Mouse (Mus musculus) forebrain, embryonic 13.5 days (tissue): ENCODE results near the gene Obsl1. TPM values are rescaled to one million over a fixed set of nuclear protein-coding genes. Genes with fewer than 3 reads are reported as not detected.

ENCODE experiments used
- ATAC-seq: fragments of 200-750 bp; cut with Nextera tagmentation; 2 replicates; pipeline ENCODE4 v1.8.0; 2017
- H3K27ac ChIP-seq: fragments of 300-500 bp; sonication (generic); 2 replicates; pipeline ENCODE4 v1.5.1; 2015; ENCODE audit warnings: inconsistent platforms, mild to moderate bottlenecking, moderate library complexity
- H3K27me3 ChIP-seq: fragments of 300-500 bp; sonication (generic); 2 replicates; pipeline ENCODE4 v1.6.1; 2015; ENCODE audit warnings: mild to moderate bottlenecking, inconsistent platforms
- H3K36me3 ChIP-seq: fragments of 300-500 bp; sonication (generic); 2 replicates; pipeline ENCODE4 v1.6.1; 2015; ENCODE audit warnings: mild to moderate bottlenecking, inconsistent platforms; ENCODE audit not compliant: poor library complexity, severe bottlenecking
- H3K4me1 ChIP-seq: fragments of 300-500 bp; sonication (generic); 2 replicates; pipeline ENCODE4 v1.6.1; 2015; ENCODE audit warnings: inconsistent platforms
- H3K4me2 ChIP-seq: fragments of 300-500 bp; sonication (generic); 2 replicates; pipeline ENCODE4 v1.6.1; 2015; ENCODE audit warnings: inconsistent platforms, mild to moderate bottlenecking, moderate library complexity
- H3K4me3 ChIP-seq: fragments of 300-500 bp; sonication (generic); 2 replicates; pipeline ENCODE4 v1.5.1; 2015; ENCODE audit warnings: mild to moderate bottlenecking, inconsistent platforms
- H3K9ac ChIP-seq: fragments of 300-500 bp; sonication (generic); 2 replicates; pipeline ENCODE4 v1.6.1; 2015; ENCODE audit warnings: mild to moderate bottlenecking, inconsistent platforms
- H3K9me3 ChIP-seq: fragments of 300-500 bp; sonication (generic); replicated peaks from 2 replicates; pipeline ENCODE4 v1.6.1; 2016; ENCODE audit warnings: inconsistent platforms
- WGBS: fragments of 180-500 bp; shearing (Covaris S2); methylation state at CpG from one replicate; pipeline ENCODE4 v1.1.7; 2015; 5-methylcytosine and 5-hydroxymethylcytosine counted together
- polyA plus RNA-seq: library from polyadenylated mRNA; unstranded; fragments of >200 nt; fragmentation: Nextera tagmentation; extraction: Ambion mirVana; gene quantifications from 2 replicates; pipeline ENCODE4 v1.2.1, GENCODE M21; 2015

Gene Obsl1
- polyA plus RNA-seq, result 15.5 and 17.2 TPM in 2 replicates

- Histone ChIP-seq H3K4me1 (peaks cover 25% of the 10 kb centered on the region), H3K9me3 (no peaks in the 10 kb centered on the region), H3K4me2 (peak within 1 kb of the TSS; percentile 93), H3K9ac (peak within 1 kb of the TSS; percentile 89), H3K36me3 (peaks cover 20% of the 10 kb centered on the region), H3K4me3 (peak within 1 kb of the TSS; percentile 79), H3K27ac (peak within 1 kb of the TSS; percentile 72), H3K27me3 (peaks cover 13% of the 10 kb centered on the region)
- WGBS, result under 1% methylated on average over 65 of the region's 65 CpGs
- ATAC-seq, result peak; percentile 74
Measured at GRCm38 (mm10) chr1:75505956-75506831, at the start of gene Obsl1. TSS of gene Obsl1 (minus strand) at chr1:75506452.

GRCm38 (mm10) chr1:75555680-75556079 is 49.4 kb upstream of the Obsl1 start:
- WGBS, result 93% methylated on average over 7 of the region's 7 CpGs
- Histone ChIP-seq H3K4me2 (no peak overlapping the region), H3K9me3 (no peaks in the 10 kb centered on the region), H3K9ac (no peak overlapping the region), H3K4me1 (peaks cover 13% of the 10 kb centered on the region), H3K27ac (no peak overlapping the region), H3K36me3 (peaks cover 74% of the 10 kb centered on the region), H3K27me3 (no peaks in the 10 kb centered on the region), H3K4me3 (no peak overlapping the region)
- no peak for ATAC-seq

GRCm38 (mm10) chr1:75550586-75550985 is 44.3 kb upstream of the Obsl1 start:
- Histone ChIP-seq H3K4me3 (no peak overlapping the region), H3K9ac (no peak overlapping the region), H3K36me3 (peaks cover 70% of the 10 kb centered on the region), H3K9me3 (no peaks in the 10 kb centered on the region), H3K4me1 (peaks cover 12% of the 10 kb centered on the region), H3K27ac (no peak overlapping the region), H3K27me3 (no peaks in the 10 kb centered on the region), H3K4me2 (no peak overlapping the region)
- WGBS, result 90% methylated on average over 15 of the region's 15 CpGs
- no peak for ATAC-seq

- Histone ChIP-seq H3K27ac (no peak overlapping the region), H3K36me3 (peaks cover 60% of the 10 kb centered on the region), H3K9me3 (no peaks in the 10 kb centered on the region), H3K9ac (no peak overlapping the region), H3K4me1 (peaks cover 14% of the 10 kb centered on the region), H3K4me2 (no peak overlapping the region), H3K27me3 (no peaks in the 10 kb centered on the region), H3K4me3 (no peak overlapping the region)
- WGBS, result 88% methylated on average over 17 of the region's 17 CpGs
- no peak for ATAC-seq
Measured at GRCm38 (mm10) chr1:75549289-75550279, 43.3 kb upstream of the Obsl1 start.

GRCm38 (mm10) chr1:75548871-75549270 is 42.6 kb upstream of the Obsl1 start:
- Histone ChIP-seq H3K4me1 (peaks cover 14% of the 10 kb centered on the region), H3K27ac (no peak overlapping the region), H3K27me3 (no peaks in the 10 kb centered on the region), H3K9me3 (no peaks in the 10 kb centered on the region), H3K4me3 (no peak overlapping the region), H3K4me2 (no peak overlapping the region), H3K9ac (no peak overlapping the region), H3K36me3 (peaks cover 52% of the 10 kb centered on the region)
- 90% methylated on average over 17 of the region's 17 CpGs for WGBS
- no peak for ATAC-seq

GRCm38 (mm10) chr1:75548083-75548482 is 41.8 kb upstream of the Obsl1 start:
- H3K4me1 ChIP-seq, result peaks cover 14% of the 10 kb centered on the region
- H3K36me3 ChIP-seq, result peaks cover 45% of the 10 kb centered on the region
- 96% methylated on average over 3 of the region's 3 CpGs for WGBS
- no peak overlapping the region for H3K4me2 ChIP-seq
- H3K9me3 ChIP-seq, result no peaks in the 10 kb centered on the region
- H3K27me3 ChIP-seq, result no peaks in the 10 kb centered on the region
- no peak overlapping the region for H3K27ac ChIP-seq
- H3K9ac ChIP-seq, result no peak overlapping the region
- no peak overlapping the region for H3K4me3 ChIP-seq
- no peak for ATAC-seq

GRCm38 (mm10) chr1:75547351-75547750 is 41.1 kb upstream of the Obsl1 start:
- Histone ChIP-seq H3K4me3 (peak overlapping the region; percentile 60; the same call in 1 of the 2 replicates), H3K9me3 (no peaks in the 10 kb centered on the region), H3K36me3 (peaks cover 37% of the 10 kb centered on the region), H3K9ac (no peak overlapping the region), H3K4me1 (peaks cover 14% of the 10 kb centered on the region), H3K27me3 (no peaks in the 10 kb centered on the region), H3K27ac (no peak overlapping the region), H3K4me2 (peak overlapping the region; percentile 72)
- 96% methylated on average over 13 of the region's 13 CpGs for WGBS
- no peak for ATAC-seq

GRCm38 (mm10) chr1:75545965-75546956 is 40.0 kb upstream of the Obsl1 start, which contains the start of gene Slc4a3:
TSS of gene Slc4a3 (plus strand) at chr1:75546266.
- 2% methylated on average over 51 of the region's 64 CpGs for WGBS
- Histone ChIP-seq H3K27ac (peak within 1 kb of the TSS; percentile 36), H3K4me1 (peaks cover 14% of the 10 kb centered on the region), H3K9ac (peak within 1 kb of the TSS; percentile 86), H3K9me3 (no peaks in the 10 kb centered on the region), H3K4me2 (peak within 1 kb of the TSS; percentile 72), H3K4me3 (peak within 1 kb of the TSS; percentile 60), H3K27me3 (no peaks in the 10 kb centered on the region), H3K36me3 (peaks cover 26% of the 10 kb centered on the region)
- ATAC-seq, result peak; percentile 87

- ATAC-seq, result no peak
- Histone ChIP-seq H3K9ac (no peak overlapping the region), H3K9me3 (no peaks in the 10 kb centered on the region), H3K36me3 (peaks cover 12% of the 10 kb centered on the region; the same call in 1 of the 2 replicates), H3K4me1 (peaks cover 14% of the 10 kb centered on the region), H3K4me3 (no peak overlapping the region), H3K27me3 (no peaks in the 10 kb centered on the region), H3K4me2 (no peak overlapping the region), H3K27ac (no peak overlapping the region)
- WGBS, result 93% methylated on average over 6 of the region's 6 CpGs
Measured at GRCm38 (mm10) chr1:75544351-75544750, 38.1 kb upstream of the Obsl1 start.

- H3K9me3 ChIP-seq, result no peaks in the 10 kb centered on the region
- no peak overlapping the region for H3K4me3 ChIP-seq
- no peak for ATAC-seq
- WGBS, result 90% methylated on average over 7 of the region's 7 CpGs
- H3K27ac ChIP-seq, result no peak overlapping the region
- H3K36me3 ChIP-seq, result peaks cover 9% of the 10 kb centered on the region
- H3K4me2 ChIP-seq, result no peak overlapping the region
- no peak overlapping the region for H3K9ac ChIP-seq
- H3K4me1 ChIP-seq, result peaks cover 6% of the 10 kb centered on the region; the same call in 1 of the 2 replicates
- no peaks in the 10 kb centered on the region for H3K27me3 ChIP-seq
Measured at GRCm38 (mm10) chr1:75541496-75541895, 35.2 kb upstream of the Obsl1 start.

GRCm38 (mm10) chr1:75538597-75539190 is 32.4 kb upstream of the Obsl1 start:
- Histone ChIP-seq H3K9ac (no peak overlapping the region), H3K9me3 (no peaks in the 10 kb centered on the region), H3K36me3 (peaks cover 34% of the 10 kb centered on the region), H3K27ac (no peak overlapping the region), H3K4me2 (no peak overlapping the region), H3K4me1 (no peaks in the 10 kb centered on the region), H3K4me3 (no peak overlapping the region), H3K27me3 (no peaks in the 10 kb centered on the region)
- 82% methylated on average over 9 of the region's 9 CpGs for WGBS
- no peak for ATAC-seq
